Mouse (Mus musculus): ENCODE data around the gene Mapk9. TPM values are rescaled to one million over a fixed set of nuclear protein-coding genes. Genes with fewer than 3 reads are reported as not detected.

The Mapk9 gene
- polyA plus RNA-seq, 1 experiment, result 10.1 TPM

DNA sequence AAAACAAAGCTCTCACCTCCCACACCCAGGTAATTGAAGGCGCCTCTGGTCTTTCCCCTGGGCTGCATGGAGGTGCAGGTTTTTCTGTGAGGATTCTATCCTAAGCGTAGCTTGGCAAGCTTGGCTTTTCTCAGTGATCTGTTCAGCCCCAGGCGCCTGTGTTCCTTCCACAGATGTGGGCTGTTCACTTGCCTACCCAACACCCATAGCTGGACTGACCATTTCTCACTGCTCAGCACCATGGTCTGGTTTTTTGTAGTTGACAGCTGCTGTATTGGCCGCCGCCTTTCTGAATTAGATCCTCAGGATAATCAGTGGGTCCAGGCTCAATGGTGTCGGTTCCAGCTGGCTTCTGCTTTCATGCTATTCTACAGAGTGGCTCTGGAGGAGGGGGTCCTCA lies 81.1 kb downstream of the Mapk9 start:
- TF ChIP-seq CEBPB (IDR thresholded peaks at IDR 0.05; ENCODE audit: low read depth), result no peak
- no peak for TF ChIP-seq MYOG (IDR thresholded peaks at IDR 0.05; ENCODE audit: control insufficient read depth, extremely low read depth, insufficient read length)
- TF ChIP-seq FOSL1 (IDR thresholded peaks at IDR 0.05; ENCODE audit: insufficient read depth, low read length, poor library complexity, severe bottlenecking), result no peak
- no peak for TF ChIP-seq MAX (IDR thresholded peaks at IDR 0.05)
- TF ChIP-seq USF1 (IDR thresholded peaks at IDR 0.05; ENCODE audit: low read depth), result no peak
- no peak for TF ChIP-seq CTCF (IDR thresholded peaks at IDR 0.05; ENCODE audit: control insufficient read depth, insufficient read depth, insufficient read length)
- TF ChIP-seq MYOD1 (IDR thresholded peaks at IDR 0.05; ENCODE audit: control insufficient read depth, insufficient read length, low read depth), result no peak
- H3K27me3 ChIP-seq (ENCODE audit: control insufficient read depth, insufficient read depth, insufficient read length), result peaks cover 30% of the 10 kb centered on the region
- no peak overlapping the region for H3K4me3 ChIP-seq (ENCODE audit: insufficient read depth, poor library complexity, severe bottlenecking)
- H3ac ChIP-seq (ENCODE audit: control insufficient read depth, insufficient read length, low read depth), result no peak overlapping the region
- H3K79me3 ChIP-seq (ENCODE audit: low read depth), result no peaks in the 10 kb centered on the region
- no peaks in the 10 kb centered on the region for H3K79me2 ChIP-seq (ENCODE audit: control insufficient read depth, insufficient read depth)
- no peaks in the 10 kb centered on the region for H3K36me3 ChIP-seq (ENCODE audit: control insufficient read depth, insufficient read depth)

DNA sequence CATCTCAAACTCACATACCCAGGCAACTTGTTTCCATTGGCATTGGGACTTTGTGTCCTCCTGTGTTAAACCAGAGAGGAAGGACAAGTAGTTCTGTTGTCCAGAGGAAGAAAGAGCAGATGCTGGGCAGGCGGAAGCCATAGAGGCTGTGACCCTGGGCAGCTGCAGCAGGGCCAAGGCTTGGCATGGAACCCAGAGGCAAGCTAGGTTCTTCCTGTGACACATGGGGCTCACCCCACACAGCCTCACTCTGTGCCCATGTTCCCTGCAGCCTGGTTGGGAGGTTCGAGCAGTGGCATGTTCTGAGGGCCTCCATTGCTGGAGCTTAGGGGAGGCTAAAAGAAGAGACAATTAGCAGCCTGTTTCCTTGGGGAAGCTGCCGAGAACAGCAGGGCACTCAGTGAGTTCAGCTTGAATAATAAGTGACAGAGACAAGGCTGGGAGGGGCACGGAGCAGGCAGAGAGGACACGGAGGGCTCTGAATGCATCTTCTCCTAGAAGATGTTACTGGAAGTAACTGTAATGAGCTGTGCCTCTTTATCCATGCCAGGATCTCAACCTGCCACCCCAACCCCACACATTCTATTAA lies 84.6 kb downstream of the Mapk9 start:
- peaks cover 30% of the 10 kb centered on the region for H3K27me3 ChIP-seq (ENCODE audit: control insufficient read depth, insufficient read depth, insufficient read length)
- H3ac ChIP-seq (ENCODE audit: control insufficient read depth, insufficient read length, low read depth), result no peak overlapping the region
- TF ChIP-seq MAX (IDR thresholded peaks at IDR 0.05), result no peak
- no peak for TF ChIP-seq CTCF (IDR thresholded peaks at IDR 0.05; ENCODE audit: control insufficient read depth, insufficient read depth, insufficient read length)
- no peak for TF ChIP-seq USF1 (IDR thresholded peaks at IDR 0.05; ENCODE audit: low read depth)
- no peak for TF ChIP-seq CEBPB (IDR thresholded peaks at IDR 0.05; ENCODE audit: low read depth)
- no peak for TF ChIP-seq FOSL1 (IDR thresholded peaks at IDR 0.05; ENCODE audit: insufficient read depth, low read length, poor library complexity, severe bottlenecking)
- no peak for TF ChIP-seq MYOD1 (IDR thresholded peaks at IDR 0.05; ENCODE audit: control insufficient read depth, insufficient read length, low read depth)
- TF ChIP-seq MYOG (IDR thresholded peaks at IDR 0.05; ENCODE audit: control insufficient read depth, extremely low read depth, insufficient read length), result no peak
- H3K79me3 ChIP-seq (ENCODE audit: low read depth), result no peaks in the 10 kb centered on the region
- no peak overlapping the region for H3K4me3 ChIP-seq (ENCODE audit: insufficient read depth, poor library complexity, severe bottlenecking)
- H3K79me2 ChIP-seq (ENCODE audit: control insufficient read depth, insufficient read depth), result no peaks in the 10 kb centered on the region
- no peaks in the 10 kb centered on the region for H3K36me3 ChIP-seq (ENCODE audit: control insufficient read depth, insufficient read depth)

- no peak overlapping the region for H3K4me3 ChIP-seq (ENCODE audit: insufficient read depth, poor library complexity, severe bottlenecking)
- no peak for TF ChIP-seq MYOG (IDR thresholded peaks at IDR 0.05; ENCODE audit: control insufficient read depth, extremely low read depth, insufficient read length)
- TF ChIP-seq CEBPB (IDR thresholded peaks at IDR 0.05; ENCODE audit: low read depth), result no peak
- TF ChIP-seq USF1 (IDR thresholded peaks at IDR 0.05; ENCODE audit: low read depth), result no peak
- H3ac ChIP-seq (ENCODE audit: control insufficient read depth, insufficient read length, low read depth), result no peak overlapping the region
- no peaks in the 10 kb centered on the region for H3K79me3 ChIP-seq (ENCODE audit: low read depth)
- no peaks in the 10 kb centered on the region for H3K36me3 ChIP-seq (ENCODE audit: control insufficient read depth, insufficient read depth)
- H3K27me3 ChIP-seq (ENCODE audit: control insufficient read depth, insufficient read depth, insufficient read length), result peaks cover 27% of the 10 kb centered on the region
- H3K79me2 ChIP-seq (ENCODE audit: control insufficient read depth, insufficient read depth), result no peaks in the 10 kb centered on the region
Observed at GRCm38 (mm10) chr11:49931853-49932252, 85.3 kb downstream of the Mapk9 start.

- no peak overlapping the region for H3K4me3 ChIP-seq (ENCODE audit: insufficient read depth, poor library complexity, severe bottlenecking)
- no peaks in the 10 kb centered on the region for H3K36me3 ChIP-seq (ENCODE audit: control insufficient read depth, insufficient read depth)
- TF ChIP-seq USF1 (IDR thresholded peaks at IDR 0.05; ENCODE audit: low read depth) (no peak), MYOD1 (IDR thresholded peaks at IDR 0.05; ENCODE audit: control insufficient read depth, insufficient read length, low read depth) (no peak), CTCF (IDR thresholded peaks at IDR 0.05; ENCODE audit: control insufficient read depth, insufficient read depth, insufficient read length) (no peak), FOSL1 (IDR thresholded peaks at IDR 0.05; ENCODE audit: insufficient read depth, low read length, poor library complexity, severe bottlenecking) (no peak), MAX (IDR thresholded peaks at IDR 0.05) (no peak), MYOG (IDR thresholded peaks at IDR 0.05; ENCODE audit: control insufficient read depth, extremely low read depth, insufficient read length) (no peak), CEBPB (IDR thresholded peaks at IDR 0.05; ENCODE audit: low read depth) (no peak)
- H3K27me3 ChIP-seq (ENCODE audit: control insufficient read depth, insufficient read depth, insufficient read length), result peaks cover 21% of the 10 kb centered on the region
- H3ac ChIP-seq (ENCODE audit: control insufficient read depth, insufficient read length, low read depth), result no peak overlapping the region
- H3K79me3 ChIP-seq (ENCODE audit: low read depth), result no peaks in the 10 kb centered on the region
- no peaks in the 10 kb centered on the region for H3K79me2 ChIP-seq (ENCODE audit: control insufficient read depth, insufficient read depth)
Observed at GRCm38 (mm10) chr11:49933811-49934210, 87.3 kb downstream of the Mapk9 start.

- no peak for TF ChIP-seq MYOD1 (IDR thresholded peaks at IDR 0.05; ENCODE audit: control insufficient read depth, insufficient read length, low read depth)
- TF ChIP-seq MAX (IDR thresholded peaks at IDR 0.05), result no peak
- TF ChIP-seq MYOG (IDR thresholded peaks at IDR 0.05; ENCODE audit: control insufficient read depth, extremely low read depth, insufficient read length), result no peak
- TF ChIP-seq USF1 (IDR thresholded peaks at IDR 0.05; ENCODE audit: low read depth), result no peak
- TF ChIP-seq CEBPB (IDR thresholded peaks at IDR 0.05; ENCODE audit: low read depth), result no peak
- TF ChIP-seq FOSL1 (IDR thresholded peaks at IDR 0.05; ENCODE audit: insufficient read depth, low read length, poor library complexity, severe bottlenecking), result no peak
- no peak for TF ChIP-seq CTCF (IDR thresholded peaks at IDR 0.05; ENCODE audit: control insufficient read depth, insufficient read depth, insufficient read length)
- Histone ChIP-seq H3K79me2 (ENCODE audit: control insufficient read depth, insufficient read depth) (no peaks in the 10 kb centered on the region), H3K36me3 (ENCODE audit: control insufficient read depth, insufficient read depth) (no peaks in the 10 kb centered on the region), H3K79me3 (ENCODE audit: low read depth) (no peaks in the 10 kb centered on the region), H3K4me3 (ENCODE audit: insufficient read depth, poor library complexity, severe bottlenecking) (no peak overlapping the region), H3ac (ENCODE audit: control insufficient read depth, insufficient read length, low read depth) (no peak overlapping the region), H3K27me3 (ENCODE audit: control insufficient read depth, insufficient read depth, insufficient read length) (peaks cover 18% of the 10 kb centered on the region)
Observed at GRCm38 (mm10) chr11:49934322-49934721, 87.8 kb downstream of the Mapk9 start.

Small RNA genes lying within 50 kb of the gene (microRNA-seq; reads per million reads assigned to microRNA genes)
- gene Gm23492 (ENCODE audit: borderline microRNAs expressed), result not detected

Other genes with a start within 250 kb of the Mapk9 start
- gene Flt4, start 237.5 kb upstream of the Mapk9 start, polyA plus RNA-seq (2012; fragmentation: generic; extraction: Trizol), result 0.02 TPM
- not detected for gene Scgb3a1, start 183.1 kb upstream of the Mapk9 start, polyA plus RNA-seq (2012; fragmentation: generic; extraction: Trizol)
- 20.4 TPM for gene Cnot6, start 134.0 kb upstream of the Mapk9 start, polyA plus RNA-seq (2012; fragmentation: generic; extraction: Trizol)
- gene Gfpt2, start 52.6 kb upstream of the Mapk9 start, polyA plus RNA-seq (2012; fragmentation: generic; extraction: Trizol), result 0.02 TPM
- gene Rasgef1c, start 55.1 kb downstream of the Mapk9 start, polyA plus RNA-seq (2012; fragmentation: generic; extraction: Trizol), result not detected
- gene Rnf130, start 178.6 kb downstream of the Mapk9 start, polyA plus RNA-seq (2012; fragmentation: generic; extraction: Trizol), result not detected

Measured in C2C12 (cell line).